Mouse (Mus musculus) midbrain, embryonic 14.5 days (tissue): ENCODE data around the gene Lrrc30. TPM values are rescaled to one million over a fixed set of nuclear protein-coding genes. Genes with fewer than 3 reads are reported as not detected.

Experiments
- ATAC-seq: fragments of 200-750 bp; cut with Nextera tagmentation; 2 replicates; pipeline ENCODE4 v1.8.0; 2017; ENCODE audit warnings: moderate number of reproducible peaks, moderate library complexity; ENCODE audit not compliant: low FRiP score, low TSS enrichment
- DNase-seq: peaks from one replicate; pipeline ENCODE4 v3.0.0-alpha.2; 2015
- H3K27ac ChIP-seq: fragments of 300-500 bp; sonication (generic); replicated peaks from 2 replicates; pipeline ENCODE4 v1.5.1; 2014; ENCODE audit warnings: mild to moderate bottlenecking, low read depth, low read length, moderate library complexity
- H3K27me3 ChIP-seq: fragments of 300-500 bp; sonication (generic); 2 replicates; pipeline ENCODE4 v1.6.1; 2014; ENCODE audit warnings: low read length, control low read depth, mixed read lengths; ENCODE audit not compliant: control insufficient read depth, insufficient read depth
- H3K36me3 ChIP-seq: fragments of 300-500 bp; sonication (generic); 2 replicates; pipeline ENCODE4 v1.6.1; 2014; ENCODE audit warnings: low read length, control low read depth; ENCODE audit not compliant: control insufficient read depth, insufficient read depth
- H3K4me1 ChIP-seq: fragments of 300-500 bp; sonication (generic); 2 replicates; pipeline ENCODE4 v1.6.1; 2014; ENCODE audit warnings: mild to moderate bottlenecking, antibody characterized with exemption, low read length, control low read depth; ENCODE audit not compliant: control insufficient read depth, insufficient read depth
- H3K4me2 ChIP-seq: fragments of 300-500 bp; sonication (generic); 2 replicates; pipeline ENCODE4 v1.6.1; 2014; ENCODE audit warnings: mild to moderate bottlenecking, low read length, moderate library complexity
- H3K4me3 ChIP-seq: fragments of 300-500 bp; sonication (generic); replicated peaks from 2 replicates; pipeline ENCODE4 v1.5.1; 2014; ENCODE audit warnings: low read depth, low read length
- H3K9ac ChIP-seq: fragments of 300-500 bp; sonication (generic); replicated peaks from 2 replicates; pipeline ENCODE4 v1.6.1; 2014; ENCODE audit warnings: mild to moderate bottlenecking, low read length, moderate library complexity
- H3K9me3 ChIP-seq: fragments of 300-500 bp; sonication (generic); 2 replicates; pipeline ENCODE4 v1.6.1; 2016; ENCODE audit warnings: low read length, control low read depth, mixed read lengths; ENCODE audit not compliant: control insufficient read depth
- WGBS: fragments of 180-500 bp; shearing (Covaris S2); extraction: QIAGEN DNeasy Blood & Tissue Kit; methylation state at CpG from one replicate; pipeline ENCODE4 v1.1.7; 2014; 5-methylcytosine and 5-hydroxymethylcytosine counted together
- polyA plus RNA-seq: library from polyadenylated mRNA; unstranded; fragments of >200 nt; fragmentation: Nextera tagmentation; extraction: Ambion mirVana; gene quantifications from 2 replicates; pipeline ENCODE4 v1.2.1, GENCODE M21; 2014

The Lrrc30 gene
- polyA plus RNA-seq, 1 experiment from 2014 or later, result not detected

GRCm38 (mm10) chr17:67612151-67612550, 20.4 kb downstream of the Lrrc30 start:
- H3K9me3 ChIP-seq, result no peaks in the 10 kb centered on the region
- no peak overlapping the region for H3K27ac ChIP-seq
- H3K4me3 ChIP-seq, result no peak overlapping the region
- H3K4me1 ChIP-seq, result no peaks in the 10 kb centered on the region
- 88% methylated on average over 3 of the region's 3 CpGs for WGBS
- no peak overlapping the region for H3K4me2 ChIP-seq
- ATAC-seq (no peak), DNase-seq (no peak)
- no peaks in the 10 kb centered on the region for H3K36me3 ChIP-seq
- H3K9ac ChIP-seq, result no peak overlapping the region
- H3K27me3 ChIP-seq, result no peaks in the 10 kb centered on the region

DNA sequence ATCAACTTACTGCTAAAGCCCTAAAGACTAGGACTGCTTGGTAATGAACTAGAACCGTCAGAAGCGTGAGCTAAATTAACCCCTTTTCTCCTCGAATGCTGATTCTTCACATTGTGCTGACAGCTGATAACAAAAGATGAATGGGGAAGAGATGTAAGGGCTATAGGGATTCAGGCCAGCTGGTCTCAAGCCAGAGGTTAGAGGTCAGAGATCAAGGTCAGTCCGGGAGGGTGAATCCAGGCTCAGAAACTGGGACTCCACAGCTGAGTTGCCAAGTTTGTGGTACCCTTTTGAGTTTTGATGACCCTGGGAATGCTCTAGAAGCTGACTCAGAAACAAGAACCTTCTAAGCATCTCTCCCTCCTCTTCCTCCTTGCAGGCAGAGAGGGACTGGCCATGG, 28.1 kb downstream of the Lrrc30 start:
- no peaks in the 10 kb centered on the region for H3K4me1 ChIP-seq
- H3K9ac ChIP-seq, result no peak overlapping the region
- no peaks in the 10 kb centered on the region for H3K27me3 ChIP-seq
- DNase-seq, result no peak
- H3K27ac ChIP-seq, result no peak overlapping the region
- ATAC-seq, result no peak
- H3K36me3 ChIP-seq, result no peaks in the 10 kb centered on the region
- no peak overlapping the region for H3K4me3 ChIP-seq
- no peaks in the 10 kb centered on the region for H3K9me3 ChIP-seq
- no peak overlapping the region for H3K4me2 ChIP-seq
- 39% methylated on average over 4 of the region's 4 CpGs for WGBS

- ATAC-seq, result no peak
- H3K9me3 ChIP-seq, result no peaks in the 10 kb centered on the region
- H3K9ac ChIP-seq, result no peak overlapping the region
- H3K27ac ChIP-seq, result no peak overlapping the region
- H3K4me1 ChIP-seq, result no peaks in the 10 kb centered on the region
- H3K27me3 ChIP-seq, result no peaks in the 10 kb centered on the region
- H3K4me3 ChIP-seq, result no peak overlapping the region
- 81% methylated on average over 4 of the region's 4 CpGs for WGBS
- no peak overlapping the region for H3K4me2 ChIP-seq
- DNase-seq, result no peak
- no peaks in the 10 kb centered on the region for H3K36me3 ChIP-seq
These were observed 30.0 kb downstream of the Lrrc30 start for GRCm38 (mm10) chr17:67602556-67602955.

GRCm38 (mm10) chr17:67584937-67585579, 47.5 kb downstream of the Lrrc30 start:
- H3K4me1 ChIP-seq, result no peaks in the 10 kb centered on the region
- no peak overlapping the region for H3K4me2 ChIP-seq
- WGBS, result 20% methylated on average over 6 of the region's 6 CpGs
- DNase-seq (peak; percentile 96), ATAC-seq (peak; percentile 75; the same call in 1 of the 2 replicates)
- no peaks in the 10 kb centered on the region for H3K36me3 ChIP-seq
- H3K4me3 ChIP-seq, result no peak overlapping the region
- H3K9me3 ChIP-seq, result no peaks in the 10 kb centered on the region
- H3K27me3 ChIP-seq, result no peaks in the 10 kb centered on the region
- no peak overlapping the region for H3K9ac ChIP-seq
- H3K27ac ChIP-seq, result no peak overlapping the region

DNA sequence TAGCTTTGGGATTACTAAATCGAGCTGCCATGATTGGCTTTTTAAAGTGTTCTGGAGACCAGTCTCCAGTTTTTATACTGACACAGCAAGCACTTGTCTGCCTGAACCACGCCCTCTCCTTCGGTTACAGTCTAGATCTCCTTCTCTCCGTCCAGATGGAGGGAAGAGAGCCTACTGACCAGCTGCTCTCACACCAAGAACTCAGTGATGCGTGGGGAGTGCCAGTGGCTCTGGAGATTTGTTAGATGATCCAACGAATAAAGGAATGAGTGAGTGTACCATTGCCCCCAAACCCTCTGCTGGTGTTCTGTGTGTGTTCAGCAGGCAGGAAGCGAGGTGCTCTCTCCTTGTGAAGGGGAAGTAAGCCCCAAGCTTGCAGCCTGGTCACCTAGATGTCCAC, 48.0 kb downstream of the Lrrc30 start:
- H3K4me1 ChIP-seq, result no peaks in the 10 kb centered on the region
- H3K9me3 ChIP-seq, result no peaks in the 10 kb centered on the region
- H3K4me2 ChIP-seq, result no peak overlapping the region
- no peak overlapping the region for H3K27ac ChIP-seq
- DNase-seq, result no peak
- 71% methylated on average over 7 of the region's 7 CpGs for WGBS
- H3K4me3 ChIP-seq, result no peak overlapping the region
- ATAC-seq, result no peak
- H3K36me3 ChIP-seq, result no peaks in the 10 kb centered on the region
- no peak overlapping the region for H3K9ac ChIP-seq
- H3K27me3 ChIP-seq, result no peaks in the 10 kb centered on the region

GRCm38 (mm10) chr17:67583422-67583821, 49.1 kb downstream of the Lrrc30 start:
- Histone ChIP-seq H3K4me1 (no peaks in the 10 kb centered on the region), H3K27me3 (no peaks in the 10 kb centered on the region), H3K4me2 (no peak overlapping the region), H3K9ac (no peak overlapping the region), H3K9me3 (no peaks in the 10 kb centered on the region), H3K27ac (no peak overlapping the region), H3K36me3 (no peaks in the 10 kb centered on the region), H3K4me3 (no peak overlapping the region)
- ATAC-seq (no peak), DNase-seq (no peak)
- WGBS, result 62% methylated on average over 7 of the region's 7 CpGs

- no peaks in the 10 kb centered on the region for H3K36me3 ChIP-seq
- no peak overlapping the region for H3K4me2 ChIP-seq
- no peak overlapping the region for H3K27ac ChIP-seq
- no peak overlapping the region for H3K4me3 ChIP-seq
- H3K4me1 ChIP-seq, result no peaks in the 10 kb centered on the region
- no peaks in the 10 kb centered on the region for H3K27me3 ChIP-seq
- H3K9me3 ChIP-seq, result no peaks in the 10 kb centered on the region
- WGBS, result 86% methylated on average over 4 of the region's 4 CpGs
- ATAC-seq, result no peak
- H3K9ac ChIP-seq, result no peak overlapping the region
- DNase-seq, result no peak
These were observed 49.7 kb downstream of the Lrrc30 start for GRCm38 (mm10) chr17:67582681-67583356.

- Histone ChIP-seq H3K27me3 (no peaks in the 10 kb centered on the region), H3K4me1 (no peaks in the 10 kb centered on the region), H3K4me3 (no peak overlapping the region), H3K9me3 (no peaks in the 10 kb centered on the region), H3K36me3 (no peaks in the 10 kb centered on the region), H3K27ac (no peak overlapping the region), H3K9ac (no peak overlapping the region), H3K4me2 (no peak overlapping the region)
- no peak for ATAC-seq
- 82% methylated on average over 5 of the region's 5 CpGs for WGBS
- no peak for DNase-seq
These were observed 50.7 kb downstream of the Lrrc30 start for GRCm38 (mm10) chr17:67581839-67582238.
